Mouse (Mus musculus) MEL (cell line): ENCODE data around the gene Sgk1.

Experiments used
- CHD2 ChIP-seq: IDR thresholded peaks from 2 replicates; pipeline ENCODE4 v1.6.1; 2011; ENCODE audit warnings: low read length, improper control_type of control experiment
- CTCF ChIP-seq, 3 experiments: IDR thresholded peaks in 2 of 3; conservative IDR thresholded peaks in 1 of 3; 2 replicates each; pipeline ENCODE4 v1.5.1; 2011 to 2012; ENCODE audit warnings: low read length in 3 of 3, low read depth in 2 of 3, mild to moderate bottlenecking in 2 of 3, improper control_type of control experiment in 1 of 3, inconsistent platforms in 1 of 3, mixed read lengths in 1 of 3, moderate library complexity in 1 of 3; ENCODE audit not compliant: control insufficient read depth in 1 of 3, insufficient read depth in 1 of 3, poor library complexity in 1 of 3, severe bottlenecking in 1 of 3
- EP300 ChIP-seq, 2 experiments: IDR thresholded peaks; 2 replicates each; pipeline ENCODE4 v1.6.1; 2011; ENCODE audit warnings: improper control_type of control experiment in 2 of 2, low read length in 2 of 2, low read depth in 1 of 2, mild to moderate bottlenecking in 1 of 2
- JUND ChIP-seq: IDR thresholded peaks from 2 replicates; pipeline ENCODE4 v1.6.1; 2011; ENCODE audit warnings: low read depth, mild to moderate bottlenecking, improper control_type of control experiment, low read length
- MAX ChIP-seq: IDR thresholded peaks from 2 replicates; pipeline ENCODE4 v1.6.1; 2011; ENCODE audit warnings: low read length, improper control_type of control experiment
- MAZ ChIP-seq: IDR thresholded peaks from 2 replicates; pipeline ENCODE4 v1.6.1; 2012; ENCODE audit warnings: low read depth, mild to moderate bottlenecking, inconsistent platforms, low read length, improper control_type of control experiment
- MEF2A ChIP-seq: IDR thresholded peaks from 2 replicates; pipeline ENCODE4 v1.6.1; 2014; ENCODE audit warnings: low read depth, mild to moderate bottlenecking, inconsistent platforms, low read length, improper control_type of control experiment; ENCODE audit not compliant: poor library complexity, insufficient replicate concordance, severe bottlenecking; ENCODE audit errors: extremely low read depth
- POLR2A ChIP-seq, 2 experiments: IDR thresholded peaks; 2 replicates each; pipeline ENCODE4 v1.6.1; 2011 to 2012; ENCODE audit warnings: low read length in 2 of 2, mild to moderate bottlenecking in 2 of 2, control low read depth in 1 of 2, improper control_type of control experiment in 1 of 2, low read depth in 1 of 2, moderate library complexity in 1 of 2; ENCODE audit not compliant: control insufficient read depth in 1 of 2, insufficient read depth in 1 of 2, poor library complexity in 1 of 2
- POLR2AphosphoS5 ChIP-seq: IDR thresholded peaks from 2 replicates; pipeline ENCODE4 v1.6.1; 2012; ENCODE audit warnings: low read depth, borderline replicate concordance, mild to moderate bottlenecking, inconsistent platforms, low read length, moderate library complexity, mixed read lengths
- SMC3 ChIP-seq: IDR thresholded peaks from 2 replicates; pipeline ENCODE4 v1.6.1; 2011; ENCODE audit warnings: low read depth, low read length, improper control_type of control experiment
- UBTF ChIP-seq: IDR thresholded peaks from 2 replicates; pipeline ENCODE4 v1.6.1; 2012; ENCODE audit warnings: low read depth, mild to moderate bottlenecking, inconsistent platforms, low read length, improper control_type of control experiment, moderate library complexity, borderline replicate concordance; ENCODE audit not compliant: insufficient read depth
- ZKSCAN1 ChIP-seq: IDR thresholded peaks from 2 replicates; pipeline ENCODE4 v1.6.1; 2012; ENCODE audit warnings: low read depth, mild to moderate bottlenecking, inconsistent platforms, low read length, improper control_type of control experiment, moderate library complexity
- ZMIZ1 ChIP-seq: IDR thresholded peaks from 2 replicates; pipeline ENCODE4 v1.6.1; 2012; ENCODE audit warnings: low read depth, mild to moderate bottlenecking, inconsistent platforms, low read length, improper control_type of control experiment, moderate library complexity
- ZNF384 ChIP-seq: IDR thresholded peaks from 2 replicates; pipeline ENCODE4 v1.6.1; 2012; ENCODE audit warnings: low read depth, mild to moderate bottlenecking, inconsistent platforms, low read length, improper control_type of control experiment

- TF ChIP-seq ZKSCAN1 (no peak), POLR2A (IDR thresholded peaks at IDR 0.05; ENCODE audit: control insufficient read depth in 1 of 2, insufficient read depth in 1 of 2, low read depth in 1 of 2, low read length in 2 of 2, poor library complexity in 1 of 2) (no peak), ZNF384 (no peak), CTCF (IDR thresholded peaks at IDR 0.05 in 2 of 3, conservative IDR thresholded peaks at IDR 0.05 in 1 of 3; ENCODE audit: control insufficient read depth in 1 of 3, insufficient read depth in 1 of 3, low read depth in 2 of 3, low read length in 3 of 3, poor library complexity in 1 of 3, severe bottlenecking in 1 of 3) (no peak), MEF2A (no peak), POLR2AphosphoS5 (no peak), CHD2 (no peak), EP300 (IDR thresholded peaks at IDR 0.05; ENCODE audit: low read depth in 1 of 2, low read length in 2 of 2) (no peak), UBTF (no peak), SMC3 (no peak), MAX (no peak), JUND (no peak), ZMIZ1 (no peak), MAZ (no peak)
Observed at GRCm38 (mm10) chr10:21846366-21846765, 35.6 kb upstream of the Sgk1 start.
